Mouse (Mus musculus): ENCODE measurements around the gene Olfr960. TPM values are rescaled to one million over a fixed set of nuclear protein-coding genes. Genes with fewer than 3 reads are reported as not detected.

The Olfr960 gene
- polyA plus RNA-seq (2015; fragmentation: Nextera tagmentation; extraction: Ambion mirVana) = not detected in 2 replicates

GRCm38 (mm10) chr9:39621073-39621472 lies at the start of gene Olfr960:
Gene Olfr960, plus strand, starts transcription at chr9:39621373.
- Histone ChIP-seq H3K9ac (ENCODE audit: low read depth, low read length) (no peak within 1 kb of the TSS), H3K4me3 (ENCODE audit: low read depth, low read length) (no peak within 1 kb of the TSS), H3K36me3 (ENCODE audit: control insufficient read depth, insufficient read depth, low read length) (no peaks in the 10 kb centered on the region), H3K4me2 (ENCODE audit: low read length) (no peak within 1 kb of the TSS), H3K27ac (ENCODE audit: low read length) (no peak within 1 kb of the TSS), H3K27me3 (ENCODE audit: control insufficient read depth, insufficient read depth, low read depth, low read length) (no peaks in the 10 kb centered on the region), H3K4me1 (ENCODE audit: control insufficient read depth, insufficient read depth, low read length) (no peaks in the 10 kb centered on the region), H3K9me3 (replicated peaks; ENCODE audit: control insufficient read depth, low read length, poor library complexity, severe bottlenecking) (no peaks in the 10 kb centered on the region)
- ATAC-seq = no peak
- WGBS = 59% methylated on average over 1 of the region's 1 CpGs

- Histone ChIP-seq H3K36me3 (ENCODE audit: control insufficient read depth, insufficient read depth, low read length) (no peaks in the 10 kb centered on the region), H3K9me3 (replicated peaks; ENCODE audit: control insufficient read depth, low read length, poor library complexity, severe bottlenecking) (no peaks in the 10 kb centered on the region), H3K4me1 (ENCODE audit: control insufficient read depth, insufficient read depth, low read length) (no peaks in the 10 kb centered on the region), H3K9ac (ENCODE audit: low read depth, low read length) (no peak within 1 kb of the TSS), H3K27ac (ENCODE audit: low read length) (no peak within 1 kb of the TSS), H3K27me3 (ENCODE audit: control insufficient read depth, insufficient read depth, low read depth, low read length) (no peaks in the 10 kb centered on the region), H3K4me3 (ENCODE audit: low read depth, low read length) (no peak within 1 kb of the TSS), H3K4me2 (ENCODE audit: low read length) (no peak within 1 kb of the TSS)
- no peak for ATAC-seq
- 90% methylated on average over 3 of the region's 3 CpGs for WGBS
These were observed 45.7 kb upstream of the Olfr960 start, which contains the start of gene Olfr959 for GRCm38 (mm10) chr9:39575469-39575868. Gene Olfr959, minus strand, starts transcription at chr9:39575569.

- no peaks in the 10 kb centered on the region for H3K4me1 ChIP-seq (ENCODE audit: control insufficient read depth, insufficient read depth, low read length)
- no peak overlapping the region for H3K27ac ChIP-seq (ENCODE audit: low read length)
- no peak for ATAC-seq
- H3K4me2 ChIP-seq (ENCODE audit: low read length) = no peak overlapping the region
- no peak overlapping the region for H3K4me3 ChIP-seq (ENCODE audit: low read depth, low read length)
- H3K9ac ChIP-seq (ENCODE audit: low read depth, low read length) = no peak overlapping the region
- 89% methylated on average over 5 of the region's 5 CpGs for WGBS
- no peaks in the 10 kb centered on the region for H3K36me3 ChIP-seq (ENCODE audit: control insufficient read depth, insufficient read depth, low read length)
- H3K27me3 ChIP-seq (ENCODE audit: control insufficient read depth, insufficient read depth, low read depth, low read length) = no peaks in the 10 kb centered on the region
- no peaks in the 10 kb centered on the region for H3K9me3 ChIP-seq (replicated peaks; ENCODE audit: control insufficient read depth, low read length, poor library complexity, severe bottlenecking)
These were observed 44.1 kb upstream of the Olfr960 start for GRCm38 (mm10) chr9:39577050-39577449.

- ATAC-seq = peak; percentile 93
- peak overlapping the region; percentile 45 for H3K4me3 ChIP-seq (ENCODE audit: low read depth, low read length)
- H3K36me3 ChIP-seq (ENCODE audit: control insufficient read depth, insufficient read depth, low read length) = peaks cover 14% of the 10 kb centered on the region
- peak overlapping the region; percentile 81 for H3K27ac ChIP-seq (ENCODE audit: low read length)
- under 1% methylated on average over 18 of the region's 19 CpGs for WGBS
- H3K9me3 ChIP-seq (replicated peaks; ENCODE audit: control insufficient read depth, low read length, poor library complexity, severe bottlenecking) = no peaks in the 10 kb centered on the region
- H3K4me2 ChIP-seq (ENCODE audit: low read length) = peak overlapping the region; percentile 90
- peak overlapping the region; percentile 56 for H3K9ac ChIP-seq (ENCODE audit: low read depth, low read length)
- H3K27me3 ChIP-seq (ENCODE audit: control insufficient read depth, insufficient read depth, low read depth, low read length) = no peaks in the 10 kb centered on the region
- H3K4me1 ChIP-seq (ENCODE audit: control insufficient read depth, insufficient read depth, low read length) = peaks cover 5% of the 10 kb centered on the region
These were observed 18.4 kb upstream of the Olfr960 start for GRCm38 (mm10) chr9:39602536-39603332.

GRCm38 (mm10) chr9:39603333-39603845 lies 17.8 kb upstream of the Olfr960 start:
- ATAC-seq = peak; percentile 75
- WGBS = under 1% methylated on average over 9 of the region's 9 CpGs
- peaks cover 5% of the 10 kb centered on the region for H3K4me1 ChIP-seq (ENCODE audit: control insufficient read depth, insufficient read depth, low read length)

GRCm38 (mm10) chr9:39603999-39604453 lies 17.1 kb upstream of the Olfr960 start, which contains the start of gene AW551984:
Gene AW551984, minus strand, starts transcription at chr9:39604403.
- Histone ChIP-seq H3K4me3 (ENCODE audit: low read depth, low read length) (peak within 1 kb of the TSS; percentile 45), H3K27ac (ENCODE audit: low read length) (peak within 1 kb of the TSS; percentile 81), H3K9me3 (replicated peaks; ENCODE audit: control insufficient read depth, low read length, poor library complexity, severe bottlenecking) (no peaks in the 10 kb centered on the region), H3K36me3 (ENCODE audit: control insufficient read depth, insufficient read depth, low read length) (peaks cover 12% of the 10 kb centered on the region), H3K9ac (ENCODE audit: low read depth, low read length) (peak within 1 kb of the TSS; percentile 63), H3K27me3 (ENCODE audit: control insufficient read depth, insufficient read depth, low read depth, low read length) (no peaks in the 10 kb centered on the region), H3K4me2 (ENCODE audit: low read length) (peak within 1 kb of the TSS; percentile 90), H3K4me1 (ENCODE audit: control insufficient read depth, insufficient read depth, low read length) (peaks cover 5% of the 10 kb centered on the region)
- peak; percentile 57 for ATAC-seq
- WGBS = 1% methylated on average over 8 of the region's 8 CpGs

More at GRCm38 (mm10) chr9:39603333-39603845, 17.8 kb upstream of the Olfr960 start:
- Histone ChIP-seq H3K4me3 (ENCODE audit: low read depth, low read length) (peak overlapping the region; percentile 45), H3K9ac (ENCODE audit: low read depth, low read length) (peak overlapping the region; percentile 56), H3K9me3 (replicated peaks; ENCODE audit: control insufficient read depth, low read length, poor library complexity, severe bottlenecking) (no peaks in the 10 kb centered on the region), H3K27me3 (ENCODE audit: control insufficient read depth, insufficient read depth, low read depth, low read length) (no peaks in the 10 kb centered on the region), H3K4me2 (ENCODE audit: low read length) (peak overlapping the region; percentile 90), H3K36me3 (ENCODE audit: control insufficient read depth, insufficient read depth, low read length) (peaks cover 12% of the 10 kb centered on the region), H3K27ac (ENCODE audit: low read length) (peak overlapping the region; percentile 81)

GRCm38 (mm10) chr9:39608497-39608896 lies 12.7 kb upstream of the Olfr960 start:
- Histone ChIP-seq H3K4me1 (ENCODE audit: control insufficient read depth, insufficient read depth, low read length) (peaks cover 3% of the 10 kb centered on the region; the same call in 1 of the 2 replicates), H3K36me3 (ENCODE audit: control insufficient read depth, insufficient read depth, low read length) (no peaks in the 10 kb centered on the region), H3K9me3 (replicated peaks; ENCODE audit: control insufficient read depth, low read length, poor library complexity, severe bottlenecking) (no peaks in the 10 kb centered on the region), H3K9ac (ENCODE audit: low read depth, low read length) (no peak overlapping the region), H3K27ac (ENCODE audit: low read length) (no peak overlapping the region), H3K4me3 (ENCODE audit: low read depth, low read length) (no peak overlapping the region), H3K4me2 (ENCODE audit: low read length) (no peak overlapping the region), H3K27me3 (ENCODE audit: control insufficient read depth, insufficient read depth, low read depth, low read length) (no peaks in the 10 kb centered on the region)
- no peak for ATAC-seq

GRCm38 (mm10) chr9:39610355-39610754 lies 10.8 kb upstream of the Olfr960 start, which contains the start of gene Olfr148:
Gene Olfr148, plus strand, starts transcription at chr9:39610655.
- Histone ChIP-seq H3K27ac (ENCODE audit: low read length) (no peak within 1 kb of the TSS), H3K9me3 (replicated peaks; ENCODE audit: control insufficient read depth, low read length, poor library complexity, severe bottlenecking) (no peaks in the 10 kb centered on the region), H3K4me2 (ENCODE audit: low read length) (no peak within 1 kb of the TSS), H3K4me3 (ENCODE audit: low read depth, low read length) (no peak within 1 kb of the TSS), H3K9ac (ENCODE audit: low read depth, low read length) (no peak within 1 kb of the TSS), H3K36me3 (ENCODE audit: control insufficient read depth, insufficient read depth, low read length) (no peaks in the 10 kb centered on the region), H3K27me3 (ENCODE audit: control insufficient read depth, insufficient read depth, low read depth, low read length) (no peaks in the 10 kb centered on the region), H3K4me1 (ENCODE audit: control insufficient read depth, insufficient read depth, low read length) (no peaks in the 10 kb centered on the region)
- 70% methylated on average over 3 of the region's 3 CpGs for WGBS
- ATAC-seq = no peak

GRCm38 (mm10) chr9:39611953-39612352 lies 9.2 kb upstream of the Olfr960 start:
- Histone ChIP-seq H3K4me3 (ENCODE audit: low read depth, low read length) (no peak overlapping the region), H3K9ac (ENCODE audit: low read depth, low read length) (no peak overlapping the region), H3K9me3 (replicated peaks; ENCODE audit: control insufficient read depth, low read length, poor library complexity, severe bottlenecking) (no peaks in the 10 kb centered on the region), H3K27me3 (ENCODE audit: control insufficient read depth, insufficient read depth, low read depth, low read length) (no peaks in the 10 kb centered on the region), H3K4me1 (ENCODE audit: control insufficient read depth, insufficient read depth, low read length) (no peaks in the 10 kb centered on the region), H3K27ac (ENCODE audit: low read length) (no peak overlapping the region), H3K4me2 (ENCODE audit: low read length) (no peak overlapping the region), H3K36me3 (ENCODE audit: control insufficient read depth, insufficient read depth, low read length) (no peaks in the 10 kb centered on the region)
- 58% methylated on average over 1 of the region's 1 CpGs for WGBS
- no peak for ATAC-seq
